Mouse (Mus musculus) frontal cortex, postnatal 14 days (tissue): ENCODE results near the gene Rnf123.

Source experiments
- DNase-seq, 2 experiments: peaks; one replicate each; pipeline ENCODE4 v3.0.0; 2022; ENCODE audit warnings: low spot score in 2 of 2

Rnf123 gene

GRCm38 (mm10) chr9:108062142-108062541 is 21.0 kb downstream of the Rnf123 start:
- DNase-seq: no peak

GRCm38 (mm10) chr9:108058291-108058690 is 24.9 kb downstream of the Rnf123 start:
- no peak for DNase-seq

GRCm38 (mm10) chr9:108057262-108057562 is 25.9 kb downstream of the Rnf123 start:
- no peak for DNase-seq

GRCm38 (mm10) chr9:108056361-108057261 is 26.5 kb downstream of the Rnf123 start:
- DNase-seq: no peak

- DNase-seq: no peak
Measured at GRCm38 (mm10) chr9:108055661-108056237, 27.4 kb downstream of the Rnf123 start.

GRCm38 (mm10) chr9:108055061-108055460 is 28.1 kb downstream of the Rnf123 start:
- DNase-seq: no peak

- DNase-seq: no peak
Measured at GRCm38 (mm10) chr9:108054331-108055040, 28.7 kb downstream of the Rnf123 start.

- no peak for DNase-seq
Measured at GRCm38 (mm10) chr9:108053665-108054225, 29.4 kb downstream of the Rnf123 start.

- DNase-seq: peak; percentile 95 to 98
Measured at GRCm38 (mm10) chr9:108052885-108053664, 30.1 kb downstream of the Rnf123 start, which contains the start of gene Amigo3. Gene Amigo3 (plus strand): TSS chr9:108053159.

- no peak for DNase-seq
Measured at GRCm38 (mm10) chr9:108052411-108052810, 30.7 kb downstream of the Rnf123 start.

- DNase-seq: no peak
Measured at GRCm38 (mm10) chr9:108051931-108052220, 31.3 kb downstream of the Rnf123 start.

- no peak for DNase-seq
Measured at GRCm38 (mm10) chr9:108051184-108051930, 31.8 kb downstream of the Rnf123 start.

GRCm38 (mm10) chr9:108049561-108050251 is 33.4 kb downstream of the Rnf123 start:
- no peak for DNase-seq

- peak; percentile 96 for DNase-seq
Measured at GRCm38 (mm10) chr9:108049016-108049455, 34.1 kb downstream of the Rnf123 start, which contains the start of gene Gmppb. Gene Gmppb (plus strand): TSS chr9:108049242.

- DNase-seq: no peak
Measured at GRCm38 (mm10) chr9:108048566-108048955, 34.6 kb downstream of the Rnf123 start.

- no peak for DNase-seq
Measured at GRCm38 (mm10) chr9:108047601-108048565, 35.3 kb downstream of the Rnf123 start.

- no peak for DNase-seq
Measured at GRCm38 (mm10) chr9:108046582-108046981, 36.6 kb downstream of the Rnf123 start.

- no peak for DNase-seq
Measured at GRCm38 (mm10) chr9:108044751-108045492, 38.2 kb downstream of the Rnf123 start.
